Mouse (Mus musculus) intestine, embryonic 16.5 days (tissue): ENCODE measurements around the gene Ccl8. TPM values are rescaled to one million over a fixed set of nuclear protein-coding genes. Genes with fewer than 3 reads are reported as not detected.

Experiments
- ATAC-seq: fragments of 200-750 bp; cut with Nextera tagmentation; 2 replicates; pipeline ENCODE4 v1.8.0; 2017; ENCODE audit warnings: moderate TSS enrichment, moderate library complexity
- H3K27ac ChIP-seq: fragments of 300-500 bp; sonication (generic); 2 replicates; pipeline ENCODE4 v1.5.1; 2014; ENCODE audit warnings: mild to moderate bottlenecking, low read length
- H3K27me3 ChIP-seq: fragments of 300-500 bp; sonication (generic); replicated peaks from 2 replicates; pipeline ENCODE4 v1.6.1; 2014; ENCODE audit warnings: low read length, control low read depth, mixed read lengths; ENCODE audit not compliant: control insufficient read depth, insufficient read depth
- H3K36me3 ChIP-seq: fragments of 300-500 bp; sonication (generic); 2 replicates; pipeline ENCODE4 v1.6.1; 2014; ENCODE audit warnings: low read length, control low read depth; ENCODE audit not compliant: control insufficient read depth, insufficient read depth
- H3K4me1 ChIP-seq: fragments of 300-500 bp; sonication (generic); 2 replicates; pipeline ENCODE4 v1.6.1; 2014; ENCODE audit warnings: low read length, control low read depth, mixed read lengths; ENCODE audit not compliant: control insufficient read depth, insufficient read depth
- H3K4me2 ChIP-seq: fragments of 300-500 bp; sonication (generic); 2 replicates; pipeline ENCODE4 v1.6.1; 2014; ENCODE audit warnings: low read depth, low read length, control low read depth
- H3K4me3 ChIP-seq: fragments of 300-500 bp; sonication (generic); 2 replicates; pipeline ENCODE4 v1.5.1; 2014; ENCODE audit warnings: mild to moderate bottlenecking, low read length
- H3K9ac ChIP-seq: fragments of 300-500 bp; sonication (generic); 2 replicates; pipeline ENCODE4 v1.6.1; 2014; ENCODE audit warnings: low read depth, low read length
- H3K9me3 ChIP-seq: fragments of 300-500 bp; sonication (generic); 2 replicates; pipeline ENCODE4 v1.6.1; 2016; ENCODE audit warnings: low read length, control low read depth; ENCODE audit not compliant: control insufficient read depth
- WGBS: fragments of 180-500 bp; shearing (Covaris S2); extraction: QIAGEN DNeasy Blood & Tissue Kit; methylation state at CpG from one replicate; pipeline ENCODE4 v1.1.7; 2014; 5-methylcytosine and 5-hydroxymethylcytosine counted together
- polyA plus RNA-seq: library from polyadenylated mRNA; unstranded; fragments of >200 nt; fragmentation: Nextera tagmentation; extraction: Ambion mirVana; gene quantifications from 2 replicates; pipeline ENCODE4 v1.2.1, GENCODE M21; 2015

Ccl8 gene
- polyA plus RNA-seq, result 0.40 TPM in 1 of 2 replicates, not detected in the other

- Histone ChIP-seq H3K27ac (no peak within 1 kb of the TSS), H3K9me3 (no peaks in the 10 kb centered on the region), H3K4me1 (no peaks in the 10 kb centered on the region), H3K36me3 (no peaks in the 10 kb centered on the region), H3K9ac (no peak within 1 kb of the TSS), H3K27me3 (no peaks in the 10 kb centered on the region), H3K4me2 (no peak within 1 kb of the TSS), H3K4me3 (no peak within 1 kb of the TSS)
- WGBS, result 91% methylated on average over 3 of the region's 3 CpGs
- ATAC-seq, result no peak
Measured at GRCm38 (mm10) chr11:82114885-82115284, at the start of gene Ccl8. Ccl8 (plus strand) TSS chr11:82115185.

GRCm38 (mm10) chr11:82066953-82067571 lies 47.9 kb upstream of the Ccl8 start:
- Histone ChIP-seq H3K27ac (no peak overlapping the region), H3K4me2 (no peak overlapping the region), H3K4me3 (no peak overlapping the region), H3K36me3 (no peaks in the 10 kb centered on the region), H3K9ac (no peak overlapping the region), H3K9me3 (no peaks in the 10 kb centered on the region), H3K4me1 (no peaks in the 10 kb centered on the region), H3K27me3 (no peaks in the 10 kb centered on the region)
- 79% methylated on average over 7 of the region's 7 CpGs for WGBS
- no peak for ATAC-seq

- Histone ChIP-seq H3K4me2 (no peak overlapping the region), H3K9me3 (no peaks in the 10 kb centered on the region), H3K27me3 (no peaks in the 10 kb centered on the region), H3K36me3 (no peaks in the 10 kb centered on the region), H3K27ac (no peak overlapping the region), H3K4me1 (no peaks in the 10 kb centered on the region), H3K4me3 (no peak overlapping the region), H3K9ac (no peak overlapping the region)
- ATAC-seq, result no peak
- WGBS, result 67% methylated on average over 3 of the region's 3 CpGs
Measured at GRCm38 (mm10) chr11:82071076-82071475, 43.9 kb upstream of the Ccl8 start.

- Histone ChIP-seq H3K4me2 (no peak overlapping the region), H3K4me3 (no peak overlapping the region), H3K27me3 (no peaks in the 10 kb centered on the region), H3K36me3 (no peaks in the 10 kb centered on the region), H3K9me3 (no peaks in the 10 kb centered on the region), H3K27ac (no peak overlapping the region), H3K4me1 (no peaks in the 10 kb centered on the region), H3K9ac (no peak overlapping the region)
- no peak for ATAC-seq
- 68% methylated on average over 1 of the region's 1 CpGs for WGBS
Measured at GRCm38 (mm10) chr11:82072374-82072773, 42.6 kb upstream of the Ccl8 start.

GRCm38 (mm10) chr11:82072984-82073383 lies 42.0 kb upstream of the Ccl8 start:
- no peak overlapping the region for H3K9ac ChIP-seq
- no peak for ATAC-seq
- no peaks in the 10 kb centered on the region for H3K9me3 ChIP-seq
- no peaks in the 10 kb centered on the region for H3K36me3 ChIP-seq
- no peaks in the 10 kb centered on the region for H3K4me1 ChIP-seq
- 77% methylated on average over 3 of the region's 3 CpGs for WGBS
- H3K27me3 ChIP-seq, result no peaks in the 10 kb centered on the region
- H3K27ac ChIP-seq, result no peak overlapping the region
- H3K4me2 ChIP-seq, result no peak overlapping the region
- no peak overlapping the region for H3K4me3 ChIP-seq

GRCm38 (mm10) chr11:82073686-82074085 lies 41.3 kb upstream of the Ccl8 start:
- no peak overlapping the region for H3K4me3 ChIP-seq
- H3K9me3 ChIP-seq, result no peaks in the 10 kb centered on the region
- no peaks in the 10 kb centered on the region for H3K36me3 ChIP-seq
- no peak overlapping the region for H3K4me2 ChIP-seq
- H3K27me3 ChIP-seq, result no peaks in the 10 kb centered on the region
- H3K9ac ChIP-seq, result no peak overlapping the region
- no peak overlapping the region for H3K27ac ChIP-seq
- H3K4me1 ChIP-seq, result no peaks in the 10 kb centered on the region
- WGBS, result 88% methylated on average over 3 of the region's 3 CpGs
- ATAC-seq, result no peak

GRCm38 (mm10) chr11:82077031-82077430 lies 38.0 kb upstream of the Ccl8 start:
- Histone ChIP-seq H3K36me3 (no peaks in the 10 kb centered on the region), H3K9ac (no peak overlapping the region), H3K9me3 (no peaks in the 10 kb centered on the region), H3K27me3 (no peaks in the 10 kb centered on the region), H3K4me3 (no peak overlapping the region), H3K4me2 (no peak overlapping the region), H3K4me1 (no peaks in the 10 kb centered on the region), H3K27ac (no peak overlapping the region)
- ATAC-seq, result no peak
- 49% methylated on average over 3 of the region's 3 CpGs for WGBS

GRCm38 (mm10) chr11:82078136-82078730 lies 36.8 kb upstream of the Ccl8 start:
- no peaks in the 10 kb centered on the region for H3K9me3 ChIP-seq
- H3K27ac ChIP-seq, result no peak overlapping the region

GRCm38 (mm10) chr11:82080865-82081264 lies 34.1 kb upstream of the Ccl8 start:
- ATAC-seq, result no peak
- Histone ChIP-seq H3K27ac (no peak overlapping the region), H3K9ac (no peak overlapping the region), H3K36me3 (no peaks in the 10 kb centered on the region), H3K9me3 (no peaks in the 10 kb centered on the region), H3K4me2 (no peak overlapping the region), H3K4me1 (no peaks in the 10 kb centered on the region), H3K27me3 (no peaks in the 10 kb centered on the region), H3K4me3 (no peak overlapping the region)
- WGBS, result 72% methylated on average over 3 of the region's 3 CpGs

More at GRCm38 (mm10) chr11:82078136-82078730, 36.8 kb upstream of the Ccl8 start:
- no peak overlapping the region for H3K9ac ChIP-seq
- H3K4me1 ChIP-seq, result no peaks in the 10 kb centered on the region
- no peaks in the 10 kb centered on the region for H3K27me3 ChIP-seq
- no peak for ATAC-seq
- H3K36me3 ChIP-seq, result no peaks in the 10 kb centered on the region
- no peak overlapping the region for H3K4me2 ChIP-seq
- no peak overlapping the region for H3K4me3 ChIP-seq

GRCm38 (mm10) chr11:82084360-82084759 lies 30.6 kb upstream of the Ccl8 start:
- no peaks in the 10 kb centered on the region for H3K27me3 ChIP-seq
- H3K4me3 ChIP-seq, result no peak overlapping the region
- H3K36me3 ChIP-seq, result no peaks in the 10 kb centered on the region
- H3K4me1 ChIP-seq, result no peaks in the 10 kb centered on the region
- no peak overlapping the region for H3K9ac ChIP-seq
- no peak for ATAC-seq
- H3K4me2 ChIP-seq, result no peak overlapping the region
- H3K9me3 ChIP-seq, result no peaks in the 10 kb centered on the region
- H3K27ac ChIP-seq, result no peak overlapping the region
- WGBS, result 94% methylated on average over 3 of the region's 3 CpGs
